ENCODE assay signal across 8 mouse cellular contexts in the genomic region with DNA sequence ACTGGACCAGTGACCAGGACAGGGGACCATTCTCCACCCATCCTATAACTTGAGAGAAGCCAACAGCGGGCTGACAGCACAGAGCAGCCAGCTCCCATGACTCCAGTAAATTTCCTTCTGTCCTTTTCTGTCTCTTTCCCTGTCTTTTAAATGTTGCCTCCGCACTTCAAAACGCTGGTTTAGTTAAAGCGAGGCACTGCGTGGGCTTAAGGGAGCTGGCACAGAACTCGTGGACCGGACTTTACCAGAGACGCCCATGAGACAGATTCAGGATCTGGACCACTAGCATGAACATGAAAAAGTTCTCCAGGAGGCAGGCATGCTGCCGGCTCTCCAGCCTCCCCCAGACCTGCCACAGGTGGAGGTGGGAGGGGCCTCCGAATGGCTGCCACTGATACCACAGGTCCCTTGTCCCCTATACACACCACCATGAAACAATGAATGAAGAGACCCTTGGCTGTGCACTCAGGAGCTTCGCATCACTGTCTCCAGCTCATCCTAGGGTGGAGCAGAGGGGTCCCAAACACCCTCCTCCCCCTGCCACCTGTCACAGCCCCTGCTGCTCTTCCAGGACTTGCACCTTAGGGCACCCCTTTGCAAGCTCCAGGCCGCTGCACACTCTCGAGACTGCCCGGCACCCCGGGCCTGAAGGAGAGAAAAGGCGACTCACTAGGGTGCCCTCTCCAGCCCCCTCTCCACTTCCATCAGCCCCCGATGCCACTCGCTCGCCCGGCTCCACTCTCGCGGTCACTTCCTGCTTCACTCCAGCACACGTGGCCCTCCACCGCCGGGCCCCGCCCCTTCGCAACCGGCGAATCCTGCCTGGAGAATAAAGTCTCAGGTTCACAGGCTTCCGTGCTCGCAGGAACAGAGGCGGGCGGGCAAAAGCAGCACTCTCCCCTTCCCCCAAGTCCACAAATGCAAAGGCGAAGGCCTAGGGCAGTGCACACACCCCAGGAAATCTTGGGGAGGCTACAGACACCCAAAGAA. TPM values are rescaled to one million over a fixed set of nuclear protein-coding genes. Genes with fewer than 3 reads are reported as not detected.
DNase-seq lines count a peak whose midpoint lies in the region; ATAC-seq lines count a peak whose summit lies in the region.

No protein-coding gene starts in this region.

- H3K9me3 ChIP-seq in limb, embryonic 10.5 days (replicated peaks): no peaks in the 10 kb centered on the region
- no peaks in the 10 kb centered on the region for H3K9me3 ChIP-seq in midbrain, embryonic 12.5 days

- H3K4me2 ChIP-seq in midbrain, embryonic 12.5 days (replicated peaks): peak overlapping the region; percentile 90

- H3K9ac ChIP-seq in midbrain, embryonic 12.5 days (replicated peaks): peak overlapping the region; percentile 59

- WGBS in limb, embryonic 10.5 days: 12% methylated on average over 33 of the region's 34 CpGs
- 9% methylated on average over 34 of the region's 34 CpGs for WGBS in midbrain, embryonic 12.5 days

- H3K36me3 ChIP-seq in limb, embryonic 10.5 days: no peaks in the 10 kb centered on the region
- no peaks in the 10 kb centered on the region for H3K36me3 ChIP-seq in midbrain, embryonic 12.5 days

- ATAC-seq in midbrain, embryonic 12.5 days (ENCODE audit: low FRiP score, low read depth): peak; percentile 82
- no peak for ATAC-seq in erythroid progenitor cell, adult 5-6 weeks (replicated peaks; ENCODE audit: low FRiP score, poor library complexity, severe bottlenecking)

- H3K4me3 ChIP-seq in limb, embryonic 10.5 days: peak overlapping the region; percentile 65
- peak overlapping the region; percentile 59 for H3K4me3 ChIP-seq in midbrain, embryonic 12.5 days

- no peaks in the 10 kb centered on the region for H3K27me3 ChIP-seq in limb, embryonic 10.5 days (ENCODE audit: low read depth, poor library complexity, severe bottlenecking)
- peaks cover 12% of the 10 kb centered on the region; the same call in 1 of the 2 replicates for H3K27me3 ChIP-seq in midbrain, embryonic 12.5 days

- H3K4me1 ChIP-seq in limb, embryonic 10.5 days: peaks cover 17% of the 10 kb centered on the region
- peaks cover 17% of the 10 kb centered on the region for H3K4me1 ChIP-seq in midbrain, embryonic 12.5 days

- peak overlapping the region; percentile 77 for H3K27ac ChIP-seq in limb, embryonic 10.5 days
- H3K27ac ChIP-seq in midbrain, embryonic 12.5 days (replicated peaks): no peak overlapping the region

- peak; percentile 88 for DNase-seq in adrenal gland, postnatal 10 days
- DNase-seq in embryo, embryonic 9.5 days (ENCODE audit: extremely low spot score): peak; percentile 88
- DNase-seq in heart, adult 11 months: peak; percentile 97
- peak; percentile 71 for DNase-seq in kidney, adult 11 months
- DNase-seq in limb, embryonic 10.5 days (ENCODE audit: low spot score): peak; percentile 91
- peak; percentile 46 for DNase-seq in skeletal muscle tissue, adult 2 months (ENCODE audit: low read depth, low spot score)

RNA-seq across cellular contexts. Expression of a gene that starts 53.8 kb away (rescaled TPM):
- total RNA-seq in adrenal gland, postnatal 10 days (2021): 1 to 10 TPM; 1.9 to 3.0 TPM
- polyA plus RNA-seq in limb, embryonic 10.5 days (2016; fragmentation: Nextera tagmentation; extraction: Ambion mirVana): 0.55 and 0.68 TPM in 2 replicates
- 11.8 and 13.0 TPM in 2 replicates for polyA plus RNA-seq in midbrain, embryonic 12.5 days (2016; fragmentation: Nextera tagmentation; extraction: Ambion mirVana)
- total RNA-seq in erythroid progenitor cell, adult 5-6 weeks (2015; ENCODE audit: low replicate concordance): not detected in 2 replicates
- not detected in 2 replicates for total RNA-seq in erythroid progenitor cell, adult 5-6 weeks (2017; ENCODE audit: low replicate concordance)

Comparison
In these comparisons a context has a peak if more than half of its experiments do, and no peak if none do; other contexts are left out.
1. DNase-seq: peak in every context shown above with its lines; median percentile 97 in heart, adult 11 months; 91 in limb, embryonic 10.5 days; 88 in adrenal gland, postnatal 10 days; 88 in embryo, embryonic 9.5 days; 71 in kidney, adult 11 months; 46 in skeletal muscle tissue, adult 2 months.